Mouse (Mus musculus): ENCODE data around the gene Fam118b. TPM values are rescaled to one million over a fixed set of nuclear protein-coding genes. Genes with fewer than 3 reads are reported as not detected.

Fam118b gene
- polyA plus RNA-seq, 1 experiment from 2014 or later, result 82.2 TPM

- H3K4me3 ChIP-seq (ENCODE audit: low read depth, low read length), result peak within 1 kb of the TSS; percentile 86
- peak; percentile 100 for DNase-seq (ENCODE audit: low spot score, missing footprints)
- H3K4me2 ChIP-seq, result peak within 1 kb of the TSS; percentile 95
- peak within 1 kb of the TSS; percentile 75 for H3K9ac ChIP-seq (ENCODE audit: low read length)
- H3K9me3 ChIP-seq (ENCODE audit: control insufficient read depth, low read length), result no peaks in the 10 kb centered on the region
- H3K4me1 ChIP-seq (ENCODE audit: control insufficient read depth, insufficient read depth, low read length), result peaks cover 11% of the 10 kb centered on the region
- 1% methylated on average over 68 of the region's 72 CpGs for WGBS
- peak; percentile 100 for ATAC-seq (ENCODE audit: low FRiP score)
- peaks cover 30% of the 10 kb centered on the region for H3K36me3 ChIP-seq (ENCODE audit: control insufficient read depth, insufficient read depth, low read length)
- H3K27me3 ChIP-seq (ENCODE audit: control insufficient read depth, insufficient read depth, low read length), result no peaks in the 10 kb centered on the region
- H3K27ac ChIP-seq (ENCODE audit: low read depth, low read length), result peak within 1 kb of the TSS; percentile 59
These were observed 56.8 kb downstream of the Fam118b start, which contains the start of gene Foxred1 for GRCm38 (mm10) chr9:35210542-35211474. Foxred1 (minus strand) TSS chr9:35211055.

DNA sequence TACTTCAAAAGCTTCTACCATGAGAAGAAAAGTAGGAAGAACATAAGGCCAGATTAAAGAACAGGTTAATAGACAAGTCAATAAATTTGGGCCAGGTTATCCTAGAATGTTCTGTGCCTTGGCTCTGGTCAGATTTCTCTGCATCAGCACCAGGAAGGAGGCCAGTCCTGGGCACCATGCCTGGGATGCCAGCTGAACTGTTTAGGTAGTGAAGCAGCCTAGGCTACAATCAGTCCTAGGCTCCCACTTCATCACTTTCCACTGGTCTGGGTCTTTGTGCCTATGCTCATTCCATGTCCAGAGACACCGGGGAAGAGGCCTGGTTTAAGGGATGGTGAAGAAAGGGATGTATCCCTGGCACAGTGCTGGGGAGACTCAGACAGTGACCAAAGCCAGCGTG lies 63.2 kb downstream of the Fam118b start:
- no peak overlapping the region for H3K9ac ChIP-seq (ENCODE audit: low read length)
- H3K27ac ChIP-seq (ENCODE audit: low read depth, low read length), result no peak overlapping the region
- H3K4me3 ChIP-seq (ENCODE audit: low read depth, low read length), result no peak overlapping the region
- peaks cover 7% of the 10 kb centered on the region; the same call in 1 of the 2 replicates for H3K4me1 ChIP-seq (ENCODE audit: control insufficient read depth, insufficient read depth, low read length)
- no peak for ATAC-seq (ENCODE audit: low FRiP score)
- H3K9me3 ChIP-seq (ENCODE audit: control insufficient read depth, low read length), result no peaks in the 10 kb centered on the region
- peak; percentile 78 for DNase-seq (ENCODE audit: low spot score, missing footprints)
- H3K36me3 ChIP-seq (ENCODE audit: control insufficient read depth, insufficient read depth, low read length), result peaks cover 8% of the 10 kb centered on the region
- H3K4me2 ChIP-seq, result no peak overlapping the region
- WGBS, result 89% methylated on average over 2 of the region's 2 CpGs
- H3K27me3 ChIP-seq (ENCODE audit: control insufficient read depth, insufficient read depth, low read length), result no peaks in the 10 kb centered on the region

GRCm38 (mm10) chr9:35203536-35203935 lies 64.1 kb downstream of the Fam118b start:
- 75% methylated on average over 3 of the region's 3 CpGs for WGBS

GRCm38 (mm10) chr9:35200529-35201060 lies 67.0 kb downstream of the Fam118b start:
- no peaks in the 10 kb centered on the region for H3K27me3 ChIP-seq (ENCODE audit: control insufficient read depth, insufficient read depth, low read length)
- H3K4me1 ChIP-seq (ENCODE audit: control insufficient read depth, insufficient read depth, low read length), result peaks cover 7% of the 10 kb centered on the region; the same call in 1 of the 2 replicates
- WGBS, result 67% methylated on average over 9 of the region's 9 CpGs
- peak overlapping the region; percentile 83 for H3K4me2 ChIP-seq
- no peak overlapping the region for H3K27ac ChIP-seq (ENCODE audit: low read depth, low read length)
- H3K9ac ChIP-seq (ENCODE audit: low read length), result peak overlapping the region; percentile 88; the same call in 1 of the 2 replicates
- no peaks in the 10 kb centered on the region for H3K9me3 ChIP-seq (ENCODE audit: control insufficient read depth, low read length)
- DNase-seq (ENCODE audit: low spot score, missing footprints), result no peak
- no peaks in the 10 kb centered on the region; the same call in none of the 2 replicates for H3K36me3 ChIP-seq (ENCODE audit: control insufficient read depth, insufficient read depth, low read length)
- peak; percentile 12; the same call in 1 of the 2 replicates for ATAC-seq (ENCODE audit: low FRiP score)
- H3K4me3 ChIP-seq (ENCODE audit: low read depth, low read length), result peak overlapping the region; percentile 71

More at GRCm38 (mm10) chr9:35203536-35203935, 64.1 kb downstream of the Fam118b start:
- Histone ChIP-seq H3K4me3 (ENCODE audit: low read depth, low read length) (no peak overlapping the region), H3K9ac (ENCODE audit: low read length) (no peak overlapping the region), H3K4me2 (no peak overlapping the region), H3K27ac (ENCODE audit: low read depth, low read length) (no peak overlapping the region), H3K9me3 (ENCODE audit: control insufficient read depth, low read length) (no peaks in the 10 kb centered on the region), H3K4me1 (ENCODE audit: control insufficient read depth, insufficient read depth, low read length) (peaks cover 7% of the 10 kb centered on the region; the same call in 1 of the 2 replicates), H3K36me3 (ENCODE audit: control insufficient read depth, insufficient read depth, low read length) (peaks cover 8% of the 10 kb centered on the region), H3K27me3 (ENCODE audit: control insufficient read depth, insufficient read depth, low read length) (no peaks in the 10 kb centered on the region)
- ATAC-seq (ENCODE audit: low FRiP score) (no peak), DNase-seq (ENCODE audit: low spot score, missing footprints) (peak; percentile 73)

- peak; percentile 95 for ATAC-seq (ENCODE audit: low FRiP score)
- DNase-seq (ENCODE audit: low spot score, missing footprints), result peak; percentile 99
- Histone ChIP-seq H3K9ac (ENCODE audit: low read length) (peak within 1 kb of the TSS; percentile 88), H3K4me1 (ENCODE audit: control insufficient read depth, insufficient read depth, low read length) (peaks cover 7% of the 10 kb centered on the region; the same call in 1 of the 2 replicates), H3K4me2 (peak within 1 kb of the TSS; percentile 83), H3K27ac (ENCODE audit: low read depth, low read length) (no peak within 1 kb of the TSS; the same call in 1 of the 2 replicates), H3K4me3 (ENCODE audit: low read depth, low read length) (peak within 1 kb of the TSS; percentile 71), H3K27me3 (ENCODE audit: control insufficient read depth, insufficient read depth, low read length) (no peaks in the 10 kb centered on the region), H3K9me3 (ENCODE audit: control insufficient read depth, low read length) (no peaks in the 10 kb centered on the region), H3K36me3 (ENCODE audit: control insufficient read depth, insufficient read depth, low read length) (no peaks in the 10 kb centered on the region; the same call in 1 of the 2 replicates)
- WGBS, result under 1% methylated on average over 44 of the region's 44 CpGs
These were observed 67.7 kb downstream of the Fam118b start, which contains the start of the genes Srpr and Tirap for GRCm38 (mm10) chr9:35199772-35200471. Srpr (plus strand) TSS chr9:35200175. Tirap (minus strand) TSS chr9:35200291.

- Histone ChIP-seq H3K27ac (ENCODE audit: low read depth, low read length) (no peak overlapping the region), H3K4me1 (ENCODE audit: control insufficient read depth, insufficient read depth, low read length) (peaks cover 7% of the 10 kb centered on the region; the same call in 1 of the 2 replicates), H3K36me3 (ENCODE audit: control insufficient read depth, insufficient read depth, low read length) (no peaks in the 10 kb centered on the region), H3K9ac (ENCODE audit: low read length) (peak overlapping the region; percentile 88), H3K4me2 (peak overlapping the region; percentile 83), H3K9me3 (ENCODE audit: control insufficient read depth, low read length) (no peaks in the 10 kb centered on the region), H3K27me3 (ENCODE audit: control insufficient read depth, insufficient read depth, low read length) (no peaks in the 10 kb centered on the region), H3K4me3 (ENCODE audit: low read depth, low read length) (peak overlapping the region; percentile 71)
- 27% methylated on average over 18 of the region's 18 CpGs for WGBS
- ATAC-seq (ENCODE audit: low FRiP score) (peak; percentile 79), DNase-seq (ENCODE audit: low spot score, missing footprints) (peak; percentile 81)
These were observed 68.4 kb downstream of the Fam118b start for GRCm38 (mm10) chr9:35198945-35199771.

- H3K27ac ChIP-seq (ENCODE audit: low read depth, low read length), result no peak overlapping the region
- H3K4me1 ChIP-seq (ENCODE audit: control insufficient read depth, insufficient read depth, low read length), result peaks cover 7% of the 10 kb centered on the region; the same call in 1 of the 2 replicates
- ATAC-seq (ENCODE audit: low FRiP score) (no peak), DNase-seq (ENCODE audit: low spot score, missing footprints) (peak; percentile 53)
- no peaks in the 10 kb centered on the region for H3K27me3 ChIP-seq (ENCODE audit: control insufficient read depth, insufficient read depth, low read length)
- 80% methylated on average over 10 of the region's 10 CpGs for WGBS
- no peak overlapping the region for H3K4me2 ChIP-seq
- no peak overlapping the region for H3K9ac ChIP-seq (ENCODE audit: low read length)
- H3K9me3 ChIP-seq (ENCODE audit: control insufficient read depth, low read length), result no peaks in the 10 kb centered on the region
- no peaks in the 10 kb centered on the region for H3K36me3 ChIP-seq (ENCODE audit: control insufficient read depth, insufficient read depth, low read length)
- no peak overlapping the region for H3K4me3 ChIP-seq (ENCODE audit: low read depth, low read length)
These were observed 69.3 kb downstream of the Fam118b start for GRCm38 (mm10) chr9:35198351-35198750.

DNA sequence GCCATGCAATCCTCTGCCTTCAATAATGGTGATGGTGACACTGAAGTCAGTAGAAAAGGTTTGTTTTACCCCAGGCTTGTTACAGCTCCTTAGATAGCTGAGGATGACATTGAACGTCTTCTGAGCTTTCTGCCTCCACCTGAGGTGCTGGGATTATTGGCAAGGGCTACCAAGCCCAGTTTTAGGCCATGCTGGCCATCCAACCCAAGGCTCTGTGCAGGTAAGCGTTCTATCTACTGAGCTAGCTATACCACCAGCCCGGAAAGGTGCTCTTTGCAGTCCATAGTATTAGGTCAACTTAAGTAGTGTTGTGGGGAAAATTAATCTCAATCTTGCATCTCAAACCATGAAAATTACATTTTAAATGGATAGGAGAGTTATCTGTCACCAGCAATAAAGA lies 70.0 kb downstream of the Fam118b start:
- no peak overlapping the region for H3K4me3 ChIP-seq (ENCODE audit: low read depth, low read length)
- no peak overlapping the region for H3K9ac ChIP-seq (ENCODE audit: low read length)
- no peaks in the 10 kb centered on the region for H3K27me3 ChIP-seq (ENCODE audit: control insufficient read depth, insufficient read depth, low read length)
- DNase-seq (ENCODE audit: low spot score, missing footprints), result peak; percentile 65
- no peak for ATAC-seq (ENCODE audit: low FRiP score)
- H3K36me3 ChIP-seq (ENCODE audit: control insufficient read depth, insufficient read depth, low read length), result no peaks in the 10 kb centered on the region
- H3K9me3 ChIP-seq (ENCODE audit: control insufficient read depth, low read length), result no peaks in the 10 kb centered on the region
- WGBS, result 96% methylated on average over 3 of the region's 3 CpGs
- no peak overlapping the region for H3K27ac ChIP-seq (ENCODE audit: low read depth, low read length)
- peaks cover 7% of the 10 kb centered on the region; the same call in 1 of the 2 replicates for H3K4me1 ChIP-seq (ENCODE audit: control insufficient read depth, insufficient read depth, low read length)
- no peak overlapping the region for H3K4me2 ChIP-seq
